Mouse (Mus musculus) liver, postnatal 0 days (tissue): Measurements from ENCODE around the gene Rcan2. TPM values are rescaled to one million over a fixed set of nuclear protein-coding genes. Genes with fewer than 3 reads are reported as not detected.
A peak's percentile ranks its signal among the peaks of the same experiment; 100 is the strongest.

Source experiments
- ATAC-seq: fragments of 200-750 bp; cut with Nextera tagmentation; 2 replicates; pipeline ENCODE4 v1.8.0; 2017; ENCODE audit warnings: mild to moderate bottlenecking, moderate library complexity
- DNase-seq: peaks from one replicate; pipeline ENCODE4 v3.0.0-alpha.2; 2016
- H3K27ac ChIP-seq: fragments of 300-500 bp; sonication (generic); 2 replicates; pipeline ENCODE4 v1.5.1; 2014; ENCODE audit warnings: antibody characterized with exemption, moderate library complexity, mild to moderate bottlenecking, low read depth
- H3K27me3 ChIP-seq: fragments of 300-500 bp; sonication (generic); 2 replicates; pipeline ENCODE4 v1.6.1; 2014; ENCODE audit warnings: low read length, control low read depth, mixed read lengths; ENCODE audit not compliant: insufficient read depth
- H3K36me3 ChIP-seq: fragments of 300-500 bp; sonication (generic); replicated peaks from 2 replicates; pipeline ENCODE4 v1.6.1; 2014; ENCODE audit warnings: mild to moderate bottlenecking, control low read depth, low read length, moderate library complexity, mixed read lengths; ENCODE audit not compliant: insufficient read depth
- H3K4me1 ChIP-seq: fragments of 300-500 bp; sonication (generic); 2 replicates; pipeline ENCODE4 v1.6.1; 2014; ENCODE audit warnings: antibody characterized with exemption, mild to moderate bottlenecking, control low read depth; ENCODE audit not compliant: insufficient read depth
- H3K4me2 ChIP-seq: fragments of 300-500 bp; sonication (generic); 2 replicates; pipeline ENCODE4 v1.6.1; 2014; ENCODE audit warnings: low read depth, mild to moderate bottlenecking, low read length, moderate library complexity, mixed read lengths
- H3K4me3 ChIP-seq: fragments of 300-500 bp; sonication (generic); 2 replicates; pipeline ENCODE4 v1.5.1; 2014; ENCODE audit warnings: low read depth, low read length
- H3K9ac ChIP-seq: fragments of 300-500 bp; sonication (generic); replicated peaks from 2 replicates; pipeline ENCODE4 v1.6.1; 2014; ENCODE audit warnings: mild to moderate bottlenecking, moderate library complexity
- H3K9me3 ChIP-seq: fragments of 300-500 bp; sonication (generic); 2 replicates; pipeline ENCODE4 v1.6.1; 2016; ENCODE audit warnings: mild to moderate bottlenecking, control low read depth, low read length, mixed read lengths
- CTCF ChIP-seq: sonication (generic); IDR thresholded peaks from 2 replicates; pipeline ENCODE4 v1.5.1; 2016; ENCODE audit warnings: antibody characterized with exemption, low read depth
- EP300 ChIP-seq: IDR thresholded peaks from 2 replicates; pipeline ENCODE4 v1.6.1; 2016; ENCODE audit warnings: antibody characterized with exemption, low read depth, mild to moderate bottlenecking
- WGBS: fragments of 180-500 bp; shearing (Covaris S2); extraction: QIAGEN DNeasy Blood & Tissue Kit; methylation state at CpG from one replicate; pipeline ENCODE4 v1.1.7; 2014; ENCODE audit not compliant: insufficient replicate concordance; 5-methylcytosine and 5-hydroxymethylcytosine counted together
- polyA plus RNA-seq: library from polyadenylated mRNA; unstranded; fragments of >200 nt; fragmentation: Nextera tagmentation; extraction: Ambion mirVana; gene quantifications from 2 replicates; pipeline ENCODE4 v1.2.1, GENCODE M21; 2015

Gene Rcan2
- polyA plus RNA-seq, result 0.87 and 1.2 TPM in 2 replicates

DNA sequence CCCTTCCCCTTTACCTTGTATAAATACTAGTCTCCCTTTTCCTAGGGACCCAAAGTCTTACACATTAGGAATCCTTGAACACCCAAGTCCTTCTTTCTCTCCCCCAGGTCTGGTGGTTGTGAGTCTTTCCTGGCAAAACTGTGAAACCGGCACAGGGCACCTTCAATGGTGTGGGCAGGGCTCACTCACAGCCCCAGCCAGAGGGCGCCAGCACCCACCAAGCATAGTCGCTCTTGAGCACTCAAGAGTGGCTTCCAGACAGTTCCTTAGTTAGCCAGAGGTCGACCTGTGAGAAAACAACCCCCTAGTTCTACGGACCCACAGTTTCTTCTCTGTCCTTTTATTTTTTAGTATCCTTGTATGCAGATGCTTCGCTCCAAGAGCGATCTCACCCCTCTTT, at the start of gene Rcan2:
Gene Rcan2, plus strand, starts transcription at position 275 of the 400 bp plus-strand sequence.
- peaks cover 3% of the 10 kb centered on the region; the same call in 1 of the 2 replicates for H3K4me1 ChIP-seq
- no peak within 1 kb of the TSS for H3K27ac ChIP-seq
- H3K4me2 ChIP-seq, result peak within 1 kb of the TSS; percentile 79
- H3K9me3 ChIP-seq, result no peaks in the 10 kb centered on the region
- ATAC-seq (peak; percentile 59; the same call in 1 of the 2 replicates), DNase-seq (peak; percentile 55)
- peaks cover 6% of the 10 kb centered on the region; the same call in 1 of the 2 replicates for H3K27me3 ChIP-seq
- peak within 1 kb of the TSS; percentile 50 for H3K4me3 ChIP-seq
- WGBS, result 2% methylated on average over 7 of the region's 7 CpGs
- TF ChIP-seq CTCF, result peak; percentile 67
- no peak for TF ChIP-seq EP300
- peak within 1 kb of the TSS; percentile 26; the same call in 1 of the 2 replicates for H3K9ac ChIP-seq
- no peaks in the 10 kb centered on the region for H3K36me3 ChIP-seq

- no peak for TF ChIP-seq EP300
- TF ChIP-seq CTCF, result no peak
- no peak overlapping the region for H3K9ac ChIP-seq
- ATAC-seq (no peak), DNase-seq (no peak)
- no peaks in the 10 kb centered on the region for H3K27me3 ChIP-seq
- H3K4me3 ChIP-seq, result no peak overlapping the region
- peaks cover 9% of the 10 kb centered on the region for H3K36me3 ChIP-seq
- no peaks in the 10 kb centered on the region for H3K9me3 ChIP-seq
- no peak overlapping the region for H3K27ac ChIP-seq
- H3K4me1 ChIP-seq, result no peaks in the 10 kb centered on the region
- H3K4me2 ChIP-seq, result no peak overlapping the region
- 83% methylated on average over 1 of the region's 1 CpGs for WGBS
Observed at GRCm38 (mm10) chr17:43752811-43753210, 48.3 kb upstream of the Rcan2 start.

DNA sequence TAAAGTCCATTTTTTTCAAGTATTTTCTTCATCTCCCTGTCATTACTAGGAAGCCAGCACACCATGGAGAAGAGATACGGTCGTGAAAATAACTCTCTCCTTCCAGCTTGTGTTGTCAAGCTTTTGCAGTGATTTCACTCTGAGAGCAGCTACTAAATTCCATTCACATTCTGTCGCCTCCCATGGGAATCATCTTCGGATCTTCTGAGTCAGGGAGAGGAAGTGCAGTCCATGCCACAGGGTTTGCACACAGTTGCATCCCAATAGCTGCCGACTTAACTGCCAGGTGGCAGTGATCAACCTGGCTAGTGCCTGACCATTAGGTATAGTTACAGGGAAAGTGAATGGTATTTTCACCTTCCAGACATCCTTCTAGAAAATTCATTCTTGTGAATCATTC, 46.5 kb upstream of the Rcan2 start:
- Histone ChIP-seq H3K4me1 (no peaks in the 10 kb centered on the region), H3K27ac (no peak overlapping the region), H3K27me3 (no peaks in the 10 kb centered on the region), H3K9ac (no peak overlapping the region), H3K4me2 (no peak overlapping the region), H3K9me3 (no peaks in the 10 kb centered on the region), H3K4me3 (no peak overlapping the region), H3K36me3 (peaks cover 9% of the 10 kb centered on the region; the same call in 1 of the 2 replicates)
- WGBS, result 69% methylated on average over 5 of the region's 5 CpGs
- ATAC-seq, result no peak
- no peak for TF ChIP-seq EP300
- TF ChIP-seq CTCF, result no peak
- DNase-seq, result no peak

GRCm38 (mm10) chr17:43758607-43759259, 42.4 kb upstream of the Rcan2 start:
- no peak overlapping the region for H3K9ac ChIP-seq
- TF ChIP-seq CTCF (peak; percentile 43), EP300 (no peak)
- no peak overlapping the region for H3K4me2 ChIP-seq
- no peaks in the 10 kb centered on the region for H3K27me3 ChIP-seq
- 34% methylated on average over 15 of the region's 15 CpGs for WGBS
- no peaks in the 10 kb centered on the region for H3K4me1 ChIP-seq
- DNase-seq (peak; percentile 21), ATAC-seq (no peak)
- no peaks in the 10 kb centered on the region for H3K36me3 ChIP-seq
- H3K27ac ChIP-seq, result no peak overlapping the region
- H3K4me3 ChIP-seq, result no peak overlapping the region
- H3K9me3 ChIP-seq, result no peaks in the 10 kb centered on the region

DNA sequence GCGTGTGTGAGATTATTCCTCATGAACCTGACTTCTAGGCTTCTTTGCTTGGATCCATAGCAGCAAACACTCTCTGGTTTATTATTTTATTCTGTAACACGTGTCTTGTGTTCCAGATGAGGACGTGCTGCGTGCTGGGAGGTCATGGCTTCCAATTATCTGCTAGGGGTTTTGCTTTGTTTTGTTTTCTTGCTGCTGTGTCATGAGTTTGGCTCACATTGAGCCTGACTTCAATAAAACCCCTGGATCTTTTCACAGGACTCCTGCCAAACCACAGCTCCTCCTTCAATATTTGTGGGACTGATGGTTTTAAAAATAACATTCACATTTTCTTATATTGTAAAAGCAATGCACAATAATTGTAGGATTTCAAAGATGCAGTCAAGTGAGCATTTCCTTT, 16.6 kb upstream of the Rcan2 start:
- Histone ChIP-seq H3K4me3 (no peak overlapping the region), H3K4me1 (no peaks in the 10 kb centered on the region), H3K9me3 (no peaks in the 10 kb centered on the region), H3K27ac (no peak overlapping the region), H3K9ac (no peak overlapping the region), H3K36me3 (no peaks in the 10 kb centered on the region), H3K27me3 (no peaks in the 10 kb centered on the region), H3K4me2 (no peak overlapping the region)
- TF ChIP-seq CTCF (no peak), EP300 (no peak)
- 67% methylated on average over 4 of the region's 4 CpGs for WGBS
- ATAC-seq, result no peak
- no peak for DNase-seq

- H3K9ac ChIP-seq, result no peak overlapping the region
- no peak overlapping the region for H3K4me2 ChIP-seq
- ATAC-seq (no peak), DNase-seq (no peak)
- H3K27me3 ChIP-seq, result no peaks in the 10 kb centered on the region
- H3K4me3 ChIP-seq, result no peak overlapping the region
- H3K27ac ChIP-seq, result no peak overlapping the region
- WGBS, result 81% methylated on average over 5 of the region's 5 CpGs
- H3K36me3 ChIP-seq, result no peaks in the 10 kb centered on the region
- TF ChIP-seq EP300 (no peak), CTCF (no peak)
- no peaks in the 10 kb centered on the region for H3K9me3 ChIP-seq
- H3K4me1 ChIP-seq, result no peaks in the 10 kb centered on the region
Observed at GRCm38 (mm10) chr17:43788222-43788621, 12.9 kb upstream of the Rcan2 start.

DNA sequence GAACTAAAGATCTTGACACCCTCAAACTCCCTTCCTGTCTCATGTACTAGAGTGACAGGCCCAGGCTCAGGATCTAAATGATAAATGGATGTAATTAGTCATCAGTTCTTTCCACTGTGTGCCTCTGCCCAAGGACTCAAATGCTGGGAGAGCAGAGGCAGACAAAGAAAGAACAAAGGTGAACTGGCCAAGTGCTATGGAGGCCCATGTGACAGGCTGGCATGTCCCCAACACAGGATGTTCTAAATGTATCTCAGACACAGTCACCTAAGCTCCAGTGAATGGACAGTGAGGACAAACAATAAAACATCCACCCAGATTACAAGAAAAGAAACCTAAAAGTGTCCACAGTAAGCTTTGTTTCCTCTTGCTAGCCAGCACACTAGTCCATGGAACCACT, 11.8 kb upstream of the Rcan2 start:
- no peaks in the 10 kb centered on the region for H3K4me1 ChIP-seq
- H3K9me3 ChIP-seq, result no peaks in the 10 kb centered on the region
- H3K4me2 ChIP-seq, result no peak overlapping the region
- DNase-seq (no peak), ATAC-seq (no peak)
- no peak overlapping the region for H3K4me3 ChIP-seq
- no peaks in the 10 kb centered on the region for H3K36me3 ChIP-seq
- no peak for TF ChIP-seq EP300
- no peak for TF ChIP-seq CTCF
- H3K27ac ChIP-seq, result no peak overlapping the region
- H3K9ac ChIP-seq, result no peak overlapping the region
- H3K27me3 ChIP-seq, result no peaks in the 10 kb centered on the region
